12 mouse cellular contexts compared by ENCODE assay signal in genomic region chr6:66953951-66954519, GRCm38 (mm10). TPM values are rescaled to one million over a fixed set of nuclear protein-coding genes. Genes with fewer than 3 reads are reported as not detected.
DNase-seq lines count a peak whose midpoint lies in the region; ATAC-seq lines count a peak whose summit lies in the region.
"Had no signal": no experiment of that assay in that cellular context is flagged by ENCODE, and none has a peak within 500 bp of the region (broad histone marks: within the 10 kb centered on the region; RNA-seq: fewer than 3 reads in every experiment).

No protein-coding gene starts in this region.

- intact Hi-C loops in left cerebral cortex, postnatal 36 days (cut with DNase I): no loop called here

- H3K4me1 ChIP-seq in midbrain, embryonic 12.5 days: no peaks in the 10 kb centered on the region
- H3K4me1 ChIP-seq in midbrain, embryonic 11.5 days (ENCODE audit: control insufficient read depth, insufficient read depth, low read length): no peaks in the 10 kb centered on the region
- H3K4me1 ChIP-seq in intestine, embryonic 16.5 days (ENCODE audit: control insufficient read depth, insufficient read depth, low read length): peaks cover 6% of the 10 kb centered on the region
- peaks cover 33% of the 10 kb centered on the region for H3K4me1 ChIP-seq in liver, embryonic 13.5 days (replicated peaks)
- H3K4me1 ChIP-seq in stomach, embryonic 15.5 days: no peaks in the 10 kb centered on the region
- no peaks in the 10 kb centered on the region for H3K4me1 ChIP-seq in forebrain, embryonic 12.5 days

- no peak overlapping the region for H3K4me3 ChIP-seq in midbrain, embryonic 12.5 days
- H3K4me3 ChIP-seq in midbrain, embryonic 11.5 days (ENCODE audit: low read depth, low read length): no peak overlapping the region
- no peak overlapping the region for H3K4me3 ChIP-seq in intestine, embryonic 16.5 days (ENCODE audit: low read length)
- no peak overlapping the region for H3K4me3 ChIP-seq in liver, embryonic 13.5 days (replicated peaks)
- no peak overlapping the region for H3K4me3 ChIP-seq in stomach, embryonic 15.5 days (replicated peaks)
- H3K4me3 ChIP-seq in forebrain, embryonic 12.5 days (replicated peaks): no peak overlapping the region
- H3K4me3 ChIP-seq: erythroblast, embryonic 14.5 days; limb, embryonic 13.5 days had no signal

- H3K4me2 ChIP-seq in midbrain, embryonic 12.5 days (replicated peaks): no peak overlapping the region
- no peak overlapping the region for H3K4me2 ChIP-seq in midbrain, embryonic 11.5 days
- H3K4me2 ChIP-seq in intestine, embryonic 16.5 days (ENCODE audit: low read depth, low read length): peak overlapping the region; percentile 36
- peak overlapping the region; percentile 23; the same call in 1 of the 2 replicates for H3K4me2 ChIP-seq in liver, embryonic 13.5 days
- H3K4me2 ChIP-seq in stomach, embryonic 15.5 days: 0 out of 2 replicates have a peak overlapping the region, but pooled peaks have one; percentile 19
- H3K4me2 ChIP-seq in forebrain, embryonic 12.5 days: no peak overlapping the region
- H3K4me2 ChIP-seq: limb, embryonic 13.5 days had no signal

- no peaks in the 10 kb centered on the region for H3K27me3 ChIP-seq in midbrain, embryonic 12.5 days
- no peaks in the 10 kb centered on the region for H3K27me3 ChIP-seq in midbrain, embryonic 11.5 days (ENCODE audit: control insufficient read depth, insufficient read depth, low read length)
- H3K27me3 ChIP-seq in intestine, embryonic 16.5 days (replicated peaks; ENCODE audit: control insufficient read depth, insufficient read depth, low read length): no peaks in the 10 kb centered on the region
- H3K27me3 ChIP-seq in liver, embryonic 13.5 days: no peaks in the 10 kb centered on the region
- H3K27me3 ChIP-seq in stomach, embryonic 15.5 days (replicated peaks): no peaks in the 10 kb centered on the region
- H3K27me3 ChIP-seq in forebrain, embryonic 12.5 days: no peaks in the 10 kb centered on the region
- H3K27me3 ChIP-seq: limb, embryonic 13.5 days had no signal

- H3K9me3 ChIP-seq in midbrain, embryonic 12.5 days: no peaks in the 10 kb centered on the region
- H3K9me3 ChIP-seq in midbrain, embryonic 11.5 days (ENCODE audit: control insufficient read depth, low read length): no peaks in the 10 kb centered on the region
- no peaks in the 10 kb centered on the region for H3K9me3 ChIP-seq in intestine, embryonic 16.5 days (ENCODE audit: control insufficient read depth, low read length)
- no peaks in the 10 kb centered on the region for H3K9me3 ChIP-seq in liver, embryonic 13.5 days (replicated peaks)
- H3K9me3 ChIP-seq in stomach, embryonic 15.5 days: no peaks in the 10 kb centered on the region
- no peaks in the 10 kb centered on the region for H3K9me3 ChIP-seq in forebrain, embryonic 12.5 days
- H3K9me3 ChIP-seq: limb, embryonic 13.5 days had no signal

- no peak for DNase-seq in midbrain, embryonic 11.5 days (ENCODE audit: low spot score, missing footprints)
- no peak for DNase-seq in liver, embryonic 13.5 days
- no peak for DNase-seq in ovary, postnatal 36 days (ENCODE audit: low spot score)
- no peak for DNase-seq in left cerebral cortex, postnatal 36 days (ENCODE audit: low spot score in 2 of 2)
- DNase-seq: heart, postnatal 36 days; thymus, adult 2 months had no signal

- H3K27ac ChIP-seq in midbrain, embryonic 12.5 days (replicated peaks): no peak overlapping the region
- H3K27ac ChIP-seq in midbrain, embryonic 11.5 days (ENCODE audit: low read depth, low read length): no peak overlapping the region
- H3K27ac ChIP-seq in intestine, embryonic 16.5 days (ENCODE audit: low read length): peak overlapping the region; percentile 53
- peak overlapping the region; percentile 67 for H3K27ac ChIP-seq in liver, embryonic 13.5 days
- H3K27ac ChIP-seq in stomach, embryonic 15.5 days: peak overlapping the region; percentile 48
- no peak overlapping the region for H3K27ac ChIP-seq in forebrain, embryonic 12.5 days
- H3K27ac ChIP-seq: limb, embryonic 13.5 days had no signal

- no peak overlapping the region for H3K9ac ChIP-seq in midbrain, embryonic 12.5 days (replicated peaks)
- no peak overlapping the region for H3K9ac ChIP-seq in midbrain, embryonic 11.5 days (ENCODE audit: low read length)
- H3K9ac ChIP-seq in intestine, embryonic 16.5 days (ENCODE audit: low read depth, low read length): no peak overlapping the region
- H3K9ac ChIP-seq in liver, embryonic 13.5 days: 0 out of 2 replicates have a peak overlapping the region, but pooled peaks have one; percentile 22
- H3K9ac ChIP-seq in stomach, embryonic 15.5 days: no peak overlapping the region
- H3K9ac ChIP-seq in forebrain, embryonic 12.5 days: no peak overlapping the region
- H3K9ac ChIP-seq: limb, embryonic 13.5 days had no signal

- peak; percentile 49; the same call in 1 of the 2 replicates for ATAC-seq in midbrain, embryonic 12.5 days (ENCODE audit: low FRiP score, low read depth)
- no peak for ATAC-seq in midbrain, embryonic 11.5 days (ENCODE audit: low FRiP score)
- peak; percentile 88 for ATAC-seq in intestine, embryonic 16.5 days
- ATAC-seq in liver, embryonic 13.5 days (ENCODE audit: low read depth): peak; percentile 80
- peak; percentile 76; the same call in 1 of the 2 replicates for ATAC-seq in stomach, embryonic 15.5 days (ENCODE audit: insufficient read depth, low FRiP score, low read depth)
- ATAC-seq in forebrain, embryonic 12.5 days (ENCODE audit: low FRiP score): no peak

- no peaks in the 10 kb centered on the region for H3K36me3 ChIP-seq in midbrain, embryonic 12.5 days
- no peaks in the 10 kb centered on the region for H3K36me3 ChIP-seq in midbrain, embryonic 11.5 days (ENCODE audit: control insufficient read depth, insufficient read depth, low read length)
- no peaks in the 10 kb centered on the region for H3K36me3 ChIP-seq in intestine, embryonic 16.5 days (ENCODE audit: control insufficient read depth, insufficient read depth, low read length)
- H3K36me3 ChIP-seq in liver, embryonic 13.5 days: no peaks in the 10 kb centered on the region
- H3K36me3 ChIP-seq in stomach, embryonic 15.5 days: no peaks in the 10 kb centered on the region
- no peaks in the 10 kb centered on the region for H3K36me3 ChIP-seq in forebrain, embryonic 12.5 days (replicated peaks)

- 89% methylated on average over 11 of the region's 11 CpGs for WGBS in midbrain, embryonic 12.5 days
- 86% methylated on average over 11 of the region's 11 CpGs for whole genome bisulfite sequencing in midbrain, embryonic 11.5 days
- WGBS in intestine, embryonic 16.5 days: 60% methylated on average over 11 of the region's 11 CpGs
- WGBS in liver, embryonic 13.5 days (ENCODE audit: insufficient replicate concordance): 24% methylated on average over 11 of the region's 11 CpGs
- WGBS in stomach, embryonic 15.5 days: 61% methylated on average over 11 of the region's 11 CpGs
- 83% methylated on average over 11 of the region's 11 CpGs for WGBS in forebrain, embryonic 12.5 days

RNA-seq across cellular contexts. Expression of gene Gng12, which starts 57.8 kb away (rescaled TPM):
- polyA plus RNA-seq in midbrain, embryonic 12.5 days (2016; fragmentation: Nextera tagmentation; extraction: Ambion mirVana): 31.7 and 34.7 TPM in 2 replicates
- polyA plus RNA-seq in midbrain, embryonic 11.5 days (2014; fragmentation: Nextera tagmentation; extraction: Ambion mirVana): 40.8 and 48.2 TPM in 2 replicates
- 165 and 186 TPM in 2 replicates for polyA plus RNA-seq in intestine, embryonic 16.5 days (2015; fragmentation: Nextera tagmentation; extraction: Ambion mirVana)
- 26.4 and 31.9 TPM in 2 replicates for polyA plus RNA-seq in liver, embryonic 13.5 days (2015; fragmentation: Nextera tagmentation; extraction: Ambion mirVana)
- 103 and 105 TPM in 2 replicates for polyA plus RNA-seq in stomach, embryonic 15.5 days (2015; fragmentation: Nextera tagmentation; extraction: Ambion mirVana)
- 10 to 100 TPM; 55.8 to 69.6 TPM for total RNA-seq in left cerebral cortex, postnatal 36 days (2021)
- 31.8 and 34.4 TPM in 2 replicates for polyA plus RNA-seq in forebrain, embryonic 12.5 days (2016; fragmentation: Nextera tagmentation; extraction: Ambion mirVana)

Comparison
In these comparisons a context has a peak if more than half of its experiments do, and no peak if none do; other contexts are left out.
1. ATAC-seq: peak in midbrain, embryonic 12.5 days (single experiment), intestine, embryonic 16.5 days (single experiment), liver, embryonic 13.5 days (single experiment) and stomach, embryonic 15.5 days (single experiment); none in midbrain, embryonic 11.5 days (single experiment) and forebrain, embryonic 12.5 days (single experiment).
2. H3K27ac ChIP-seq: peak in intestine, embryonic 16.5 days (single experiment), liver, embryonic 13.5 days (single experiment) and stomach, embryonic 15.5 days (single experiment); none in midbrain, embryonic 12.5 days (single experiment), midbrain, embryonic 11.5 days (single experiment) and forebrain, embryonic 12.5 days (single experiment).
3. H3K4me2 ChIP-seq: peak in intestine, embryonic 16.5 days (single experiment), liver, embryonic 13.5 days (single experiment) and stomach, embryonic 15.5 days (single experiment); none in midbrain, embryonic 12.5 days (single experiment), midbrain, embryonic 11.5 days (single experiment) and forebrain, embryonic 12.5 days (single experiment).